Mouse (Mus musculus) midbrain, embryonic 15.5 days (tissue): ENCODE results near the gene Tspoap1. TPM values are rescaled to one million over a fixed set of nuclear protein-coding genes. Genes with fewer than 3 reads are reported as not detected.

ENCODE experiments used
- ATAC-seq: fragments of 200-750 bp; cut with Nextera tagmentation; replicated peaks from 2 replicates; pipeline ENCODE4 v1.8.0; 2017; ENCODE audit warnings: moderate TSS enrichment
- H3K27ac ChIP-seq: fragments of 300-500 bp; sonication (generic); 2 replicates; pipeline ENCODE4 v1.5.1; 2015; ENCODE audit warnings: mild to moderate bottlenecking, inconsistent platforms
- H3K27me3 ChIP-seq: fragments of 300-500 bp; sonication (generic); replicated peaks from 2 replicates; pipeline ENCODE4 v1.6.1; 2015; ENCODE audit warnings: inconsistent platforms
- H3K36me3 ChIP-seq: fragments of 300-500 bp; sonication (generic); replicated peaks from 2 replicates; pipeline ENCODE4 v1.6.1; 2015; ENCODE audit warnings: inconsistent platforms
- H3K4me1 ChIP-seq: fragments of 300-500 bp; sonication (generic); 2 replicates; pipeline ENCODE4 v1.6.1; 2015; ENCODE audit warnings: inconsistent platforms
- H3K4me2 ChIP-seq: fragments of 300-500 bp; sonication (generic); 2 replicates; pipeline ENCODE4 v1.6.1; 2015; ENCODE audit warnings: inconsistent platforms, mild to moderate bottlenecking, moderate library complexity
- H3K4me3 ChIP-seq: fragments of 300-500 bp; sonication (generic); 2 replicates; pipeline ENCODE4 v1.5.1; 2015; ENCODE audit warnings: mild to moderate bottlenecking, inconsistent platforms
- H3K9ac ChIP-seq: fragments of 300-500 bp; sonication (generic); 2 replicates; pipeline ENCODE4 v1.6.1; 2015; ENCODE audit warnings: mild to moderate bottlenecking, inconsistent platforms
- H3K9me3 ChIP-seq: fragments of 300-500 bp; sonication (generic); 2 replicates; pipeline ENCODE4 v1.6.1; 2016; ENCODE audit warnings: inconsistent platforms
- WGBS: fragments of 180-500 bp; shearing (Covaris S2); methylation state at CpG from one replicate; pipeline ENCODE4 v1.1.7; 2015; ENCODE audit warnings: mixed read lengths; 5-methylcytosine and 5-hydroxymethylcytosine counted together
- polyA plus RNA-seq: library from polyadenylated mRNA; unstranded; fragments of >200 nt; fragmentation: Nextera tagmentation; extraction: Ambion mirVana; gene quantifications from 2 replicates; pipeline ENCODE4 v1.2.1, GENCODE M21; 2015

Tspoap1 gene
- polyA plus RNA-seq, 1 experiment from 2014 or later, result 72.5 TPM

- Histone ChIP-seq H3K27ac (no peak overlapping the region), H3K36me3 (peaks cover 17% of the 10 kb centered on the region), H3K27me3 (no peaks in the 10 kb centered on the region), H3K9me3 (no peaks in the 10 kb centered on the region), H3K4me3 (no peak overlapping the region), H3K9ac (no peak overlapping the region), H3K4me2 (no peak overlapping the region), H3K4me1 (no peaks in the 10 kb centered on the region)
- WGBS, result 94% methylated on average over 7 of the region's 7 CpGs
- no peak for ATAC-seq
These were observed 12.6 kb upstream of the Tspoap1 start for GRCm38 (mm10) chr11:87747716-87748115.

GRCm38 (mm10) chr11:87748132-87749119 is 11.9 kb upstream of the Tspoap1 start:
- no peak overlapping the region for H3K4me3 ChIP-seq
- H3K36me3 ChIP-seq, result peaks cover 14% of the 10 kb centered on the region
- no peak overlapping the region for H3K9ac ChIP-seq
- no peaks in the 10 kb centered on the region for H3K9me3 ChIP-seq
- H3K27me3 ChIP-seq, result no peaks in the 10 kb centered on the region
- no peak overlapping the region for H3K27ac ChIP-seq
- no peak overlapping the region for H3K4me2 ChIP-seq
- no peak for ATAC-seq
- WGBS, result 44% methylated on average over 19 of the region's 19 CpGs
- H3K4me1 ChIP-seq, result no peaks in the 10 kb centered on the region

- no peak overlapping the region for H3K4me2 ChIP-seq
- H3K4me1 ChIP-seq, result no peaks in the 10 kb centered on the region
- 62% methylated on average over 18 of the region's 18 CpGs for WGBS
- no peak for ATAC-seq
- H3K9ac ChIP-seq, result no peak overlapping the region
- H3K27ac ChIP-seq, result no peak overlapping the region
- no peaks in the 10 kb centered on the region for H3K27me3 ChIP-seq
- no peaks in the 10 kb centered on the region for H3K9me3 ChIP-seq
- no peak overlapping the region for H3K4me3 ChIP-seq
- 0 out of 2 replicates have a peak, but pooled peaks cover 5% of the 10 kb centered on the region for H3K36me3 ChIP-seq
These were observed 10.9 kb upstream of the Tspoap1 start for GRCm38 (mm10) chr11:87749192-87750042.

GRCm38 (mm10) chr11:87750043-87750421 is 10.3 kb upstream of the Tspoap1 start:
- Histone ChIP-seq H3K4me2 (no peak overlapping the region), H3K4me1 (no peaks in the 10 kb centered on the region), H3K9ac (no peak overlapping the region), H3K27me3 (no peaks in the 10 kb centered on the region), H3K27ac (no peak overlapping the region), H3K4me3 (no peak overlapping the region), H3K9me3 (no peaks in the 10 kb centered on the region), H3K36me3 (no peaks in the 10 kb centered on the region)
- no peak for ATAC-seq
- 87% methylated on average over 11 of the region's 11 CpGs for WGBS

GRCm38 (mm10) chr11:87750521-87750920 is 9.8 kb upstream of the Tspoap1 start:
- H3K36me3 ChIP-seq, result no peaks in the 10 kb centered on the region
- 67% methylated on average over 3 of the region's 3 CpGs for WGBS
- H3K4me1 ChIP-seq, result no peaks in the 10 kb centered on the region
- H3K4me2 ChIP-seq, result no peak overlapping the region
- no peaks in the 10 kb centered on the region for H3K9me3 ChIP-seq
- H3K9ac ChIP-seq, result no peak overlapping the region
- no peak overlapping the region for H3K4me3 ChIP-seq
- no peak for ATAC-seq
- H3K27me3 ChIP-seq, result no peaks in the 10 kb centered on the region
- no peak overlapping the region for H3K27ac ChIP-seq

DNA sequence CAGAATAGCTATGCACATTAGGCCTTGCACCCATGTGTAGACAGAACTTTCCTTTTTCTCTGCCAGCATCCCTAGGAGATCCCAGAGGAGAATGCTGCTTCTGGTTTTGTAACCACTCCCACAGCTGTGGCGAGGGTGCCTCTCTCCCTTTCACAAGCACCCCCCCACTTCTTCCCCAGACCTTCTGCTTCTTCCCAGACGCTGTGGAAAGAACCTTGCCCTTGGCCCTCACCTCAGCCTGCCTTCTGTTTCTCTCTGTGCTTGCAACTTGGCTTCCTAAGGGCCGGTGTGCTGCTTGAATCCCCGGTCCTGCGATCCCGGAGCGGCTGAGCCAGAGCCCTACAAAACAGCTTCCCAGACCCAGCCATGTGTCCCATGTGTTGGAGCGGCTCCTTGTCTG is 9.3 kb upstream of the Tspoap1 start:
- no peak overlapping the region for H3K4me2 ChIP-seq
- H3K9ac ChIP-seq, result no peak overlapping the region
- no peaks in the 10 kb centered on the region for H3K4me1 ChIP-seq
- H3K27me3 ChIP-seq, result no peaks in the 10 kb centered on the region
- H3K9me3 ChIP-seq, result no peaks in the 10 kb centered on the region
- H3K27ac ChIP-seq, result no peak overlapping the region
- ATAC-seq, result no peak
- no peaks in the 10 kb centered on the region for H3K36me3 ChIP-seq
- H3K4me3 ChIP-seq, result no peak overlapping the region
- WGBS, result 79% methylated on average over 8 of the region's 8 CpGs

- H3K9me3 ChIP-seq, result no peaks in the 10 kb centered on the region
- no peaks in the 10 kb centered on the region for H3K4me1 ChIP-seq
- ATAC-seq, result no peak
- H3K27ac ChIP-seq, result no peak overlapping the region
- WGBS, result 68% methylated on average over 4 of the region's 4 CpGs
- no peak overlapping the region for H3K4me2 ChIP-seq
- H3K4me3 ChIP-seq, result no peak overlapping the region
- H3K27me3 ChIP-seq, result no peaks in the 10 kb centered on the region
- H3K9ac ChIP-seq, result no peak overlapping the region
- no peaks in the 10 kb centered on the region for H3K36me3 ChIP-seq
These were observed 8.8 kb upstream of the Tspoap1 start for GRCm38 (mm10) chr11:87751491-87751966.

DNA sequence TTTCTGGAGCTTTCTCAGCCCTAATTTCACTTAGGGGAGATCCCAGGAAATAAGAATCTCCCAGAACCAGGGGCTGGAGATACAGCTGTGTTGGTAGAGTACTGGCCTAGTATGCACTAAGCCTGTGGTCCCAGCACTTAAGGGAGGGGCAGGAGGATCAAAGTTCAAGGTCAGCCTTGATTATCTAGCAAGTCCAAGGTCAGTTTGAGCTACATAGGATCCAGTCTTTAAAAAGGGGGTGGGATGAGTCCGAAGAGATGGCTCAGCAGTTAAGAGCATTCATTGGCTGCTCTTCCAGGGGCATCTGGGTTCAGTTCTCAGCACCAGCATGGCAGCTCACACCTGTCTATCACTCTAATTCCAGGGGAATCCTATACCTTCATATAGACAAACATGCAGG is 8.0 kb upstream of the Tspoap1 start:
- no peaks in the 10 kb centered on the region for H3K4me1 ChIP-seq
- no peaks in the 10 kb centered on the region for H3K9me3 ChIP-seq
- H3K27ac ChIP-seq, result no peak overlapping the region
- H3K4me2 ChIP-seq, result no peak overlapping the region
- no peak overlapping the region for H3K9ac ChIP-seq
- no peak overlapping the region for H3K4me3 ChIP-seq
- WGBS, result 70% methylated on average over 1 of the region's 1 CpGs
- no peaks in the 10 kb centered on the region for H3K27me3 ChIP-seq
- ATAC-seq, result no peak
- no peaks in the 10 kb centered on the region for H3K36me3 ChIP-seq

GRCm38 (mm10) chr11:87753255-87753654 is 7.1 kb upstream of the Tspoap1 start:
- ATAC-seq, result no peak
- no peak overlapping the region for H3K4me3 ChIP-seq
- no peak overlapping the region for H3K4me2 ChIP-seq
- no peaks in the 10 kb centered on the region for H3K27me3 ChIP-seq
- WGBS, result 84% methylated on average over 8 of the region's 8 CpGs
- H3K4me1 ChIP-seq, result no peaks in the 10 kb centered on the region
- no peak overlapping the region for H3K27ac ChIP-seq
- H3K9ac ChIP-seq, result no peak overlapping the region
- H3K9me3 ChIP-seq, result no peaks in the 10 kb centered on the region
- H3K36me3 ChIP-seq, result no peaks in the 10 kb centered on the region

DNA sequence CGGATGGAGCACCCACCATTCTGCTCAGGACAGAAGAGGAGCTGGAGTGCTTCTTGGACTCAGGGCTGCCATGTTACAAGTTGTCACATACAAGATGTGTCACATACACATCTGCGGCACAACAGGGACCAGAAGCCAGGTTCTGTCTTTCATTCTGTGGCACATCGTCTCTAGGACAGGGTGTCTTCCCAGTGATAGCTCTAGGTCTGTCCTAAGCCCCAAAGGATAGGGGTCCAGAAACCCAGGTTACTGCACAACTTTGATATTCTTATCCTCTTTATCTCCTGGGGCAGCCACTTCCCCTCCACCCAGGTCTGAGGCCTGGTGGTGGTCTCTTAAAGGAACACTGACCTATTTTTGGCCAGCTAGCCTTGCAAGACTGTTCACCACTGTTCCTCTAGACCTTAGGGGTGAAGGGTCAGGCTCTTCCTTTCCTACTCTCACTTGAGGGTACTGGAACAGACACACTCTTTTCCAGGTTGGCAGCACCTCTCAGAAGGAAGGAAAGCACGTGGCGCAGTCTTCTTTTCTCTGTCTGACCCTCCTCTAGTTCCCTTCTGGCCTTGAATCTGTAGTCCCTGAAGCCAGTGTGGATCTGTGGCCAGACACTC is 6.3 kb upstream of the Tspoap1 start:
- Histone ChIP-seq H3K9ac (no peak overlapping the region), H3K27me3 (no peaks in the 10 kb centered on the region), H3K4me3 (no peak overlapping the region), H3K4me2 (no peak overlapping the region), H3K4me1 (no peaks in the 10 kb centered on the region), H3K36me3 (no peaks in the 10 kb centered on the region), H3K9me3 (no peaks in the 10 kb centered on the region), H3K27ac (no peak overlapping the region)
- WGBS, result 85% methylated on average over 5 of the region's 5 CpGs
- no peak for ATAC-seq

- no peak overlapping the region for H3K4me2 ChIP-seq
- no peak overlapping the region for H3K9ac ChIP-seq
- ATAC-seq, result no peak
- H3K36me3 ChIP-seq, result no peaks in the 10 kb centered on the region
- no peak overlapping the region for H3K4me3 ChIP-seq
- WGBS, result 82% methylated on average over 5 of the region's 5 CpGs
- H3K4me1 ChIP-seq, result peaks cover 5% of the 10 kb centered on the region
- no peaks in the 10 kb centered on the region for H3K27me3 ChIP-seq
- H3K27ac ChIP-seq, result no peak overlapping the region
- H3K9me3 ChIP-seq, result no peaks in the 10 kb centered on the region
These were observed 5.7 kb upstream of the Tspoap1 start for GRCm38 (mm10) chr11:87754603-87755002.
